Mouse (Mus musculus): ENCODE results near the gene Mgat3. TPM values are rescaled to one million over a fixed set of nuclear protein-coding genes. Genes with fewer than 3 reads are reported as not detected.

Gene Mgat3
- polyA plus RNA-seq, 1 experiment from 2014 or later, result 16.3 TPM

- H3K4me1 ChIP-seq, result peaks cover 14% of the 10 kb centered on the region
- H3K27me3 ChIP-seq (replicated peaks), result no peaks in the 10 kb centered on the region
- H3K9ac ChIP-seq, result no peak overlapping the region
- WGBS, result 81% methylated on average over 4 of the region's 4 CpGs
- H3K4me3 ChIP-seq, result no peak overlapping the region
- H3K4me2 ChIP-seq, result no peak overlapping the region
- H3K36me3 ChIP-seq (replicated peaks), result no peaks in the 10 kb centered on the region
- no peak for ATAC-seq (replicated peaks)
- no peak overlapping the region for H3K27ac ChIP-seq
- no peaks in the 10 kb centered on the region for H3K9me3 ChIP-seq
Measured at GRCm38 (mm10) chr15:80190075-80190474, 16.6 kb downstream of the Mgat3 start.

GRCm38 (mm10) chr15:80191585-80192245 lies 18.2 kb downstream of the Mgat3 start:
- ATAC-seq (replicated peaks), result no peak
- H3K4me3 ChIP-seq, result no peak overlapping the region
- H3K4me1 ChIP-seq, result peaks cover 12% of the 10 kb centered on the region
- H3K9me3 ChIP-seq, result no peaks in the 10 kb centered on the region
- H3K36me3 ChIP-seq (replicated peaks), result no peaks in the 10 kb centered on the region
- H3K9ac ChIP-seq, result no peak overlapping the region
- no peak overlapping the region for H3K27ac ChIP-seq
- WGBS, result 84% methylated on average over 8 of the region's 8 CpGs
- H3K4me2 ChIP-seq, result no peak overlapping the region
- H3K27me3 ChIP-seq (replicated peaks), result no peaks in the 10 kb centered on the region

- no peaks in the 10 kb centered on the region for H3K36me3 ChIP-seq (replicated peaks)
Measured at GRCm38 (mm10) chr15:80192246-80192585, 18.7 kb downstream of the Mgat3 start.

GRCm38 (mm10) chr15:80192847-80193246 lies 19.3 kb downstream of the Mgat3 start:
- H3K27ac ChIP-seq, result no peak overlapping the region
- H3K4me3 ChIP-seq, result no peak overlapping the region
- no peak overlapping the region for H3K9ac ChIP-seq
- ATAC-seq (replicated peaks), result no peak
- no peak overlapping the region for H3K4me2 ChIP-seq
- WGBS, result 84% methylated on average over 7 of the region's 7 CpGs
- H3K9me3 ChIP-seq, result no peaks in the 10 kb centered on the region
- no peaks in the 10 kb centered on the region for H3K27me3 ChIP-seq (replicated peaks)
- peaks cover 12% of the 10 kb centered on the region for H3K4me1 ChIP-seq
- no peaks in the 10 kb centered on the region for H3K36me3 ChIP-seq (replicated peaks)

More at GRCm38 (mm10) chr15:80192246-80192585, 18.7 kb downstream of the Mgat3 start:
- Histone ChIP-seq H3K9me3 (no peaks in the 10 kb centered on the region), H3K4me2 (no peak overlapping the region), H3K27ac (no peak overlapping the region), H3K27me3 (replicated peaks) (no peaks in the 10 kb centered on the region), H3K4me1 (peaks cover 12% of the 10 kb centered on the region), H3K4me3 (no peak overlapping the region), H3K9ac (no peak overlapping the region)
- 81% methylated on average over 6 of the region's 6 CpGs for WGBS
- ATAC-seq (replicated peaks), result no peak

DNA sequence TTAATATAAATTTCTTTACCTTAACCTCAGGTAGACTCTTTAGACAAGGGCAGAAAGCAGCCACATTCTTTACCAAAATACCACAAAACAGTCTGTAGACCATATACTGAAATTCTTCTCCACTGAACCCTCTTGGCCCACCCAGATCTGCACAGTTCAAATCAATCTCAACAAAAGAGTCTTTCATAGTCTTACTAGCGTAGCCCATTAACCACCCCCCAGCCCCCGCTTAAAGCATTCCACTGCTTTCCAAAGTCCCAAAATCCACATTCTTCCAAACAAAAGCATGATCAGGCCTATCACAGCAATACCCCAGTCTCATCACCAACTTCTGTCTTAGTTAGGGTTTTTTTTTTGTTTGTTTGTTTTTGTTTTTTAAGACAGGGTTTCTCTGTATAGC lies 26.0 kb downstream of the Mgat3 start:
- Histone ChIP-seq H3K4me2 (no peak overlapping the region), H3K9me3 (no peaks in the 10 kb centered on the region), H3K27me3 (replicated peaks) (no peaks in the 10 kb centered on the region), H3K9ac (no peak overlapping the region), H3K27ac (no peak overlapping the region), H3K36me3 (replicated peaks) (no peaks in the 10 kb centered on the region), H3K4me3 (no peak overlapping the region), H3K4me1 (no peaks in the 10 kb centered on the region)
- 70% methylated on average over 2 of the region's 2 CpGs for WGBS
- ATAC-seq (replicated peaks), result no peak

GRCm38 (mm10) chr15:80202111-80202775 lies 28.7 kb downstream of the Mgat3 start:
- H3K27me3 ChIP-seq (replicated peaks), result no peaks in the 10 kb centered on the region
- H3K9ac ChIP-seq, result no peak overlapping the region
- H3K27ac ChIP-seq, result no peak overlapping the region
- ATAC-seq (replicated peaks), result no peak
- H3K9me3 ChIP-seq, result no peaks in the 10 kb centered on the region
- no peak overlapping the region for H3K4me3 ChIP-seq
- H3K4me2 ChIP-seq, result no peak overlapping the region
- 87% methylated on average over 6 of the region's 6 CpGs for WGBS
- H3K36me3 ChIP-seq (replicated peaks), result no peaks in the 10 kb centered on the region
- H3K4me1 ChIP-seq, result no peaks in the 10 kb centered on the region

DNA sequence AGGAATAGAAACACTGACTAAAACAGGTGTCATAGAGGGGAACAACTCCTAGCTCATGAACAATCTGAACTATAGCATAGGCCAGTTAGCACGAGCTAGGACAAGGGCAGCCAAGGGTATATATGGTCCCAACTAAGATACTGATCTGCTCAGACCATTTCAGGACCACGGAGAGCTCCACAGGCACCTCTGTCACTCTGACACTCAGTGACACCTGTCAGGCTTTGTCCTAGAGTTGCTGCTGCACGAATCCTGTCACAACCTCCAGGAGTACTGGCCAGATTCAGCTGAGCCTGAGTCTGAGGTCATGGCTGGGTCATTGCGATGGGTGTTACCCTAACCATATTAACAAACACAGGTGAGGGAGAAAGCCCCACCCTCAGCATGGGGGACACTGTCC lies 29.9 kb downstream of the Mgat3 start:
- Histone ChIP-seq H3K27me3 (replicated peaks) (no peaks in the 10 kb centered on the region), H3K27ac (no peak overlapping the region), H3K4me1 (no peaks in the 10 kb centered on the region), H3K36me3 (replicated peaks) (no peaks in the 10 kb centered on the region), H3K9ac (no peak overlapping the region), H3K4me2 (no peak overlapping the region), H3K4me3 (no peak overlapping the region), H3K9me3 (no peaks in the 10 kb centered on the region)
- ATAC-seq (replicated peaks), result no peak
- 38% methylated on average over 4 of the region's 4 CpGs for WGBS

DNA sequence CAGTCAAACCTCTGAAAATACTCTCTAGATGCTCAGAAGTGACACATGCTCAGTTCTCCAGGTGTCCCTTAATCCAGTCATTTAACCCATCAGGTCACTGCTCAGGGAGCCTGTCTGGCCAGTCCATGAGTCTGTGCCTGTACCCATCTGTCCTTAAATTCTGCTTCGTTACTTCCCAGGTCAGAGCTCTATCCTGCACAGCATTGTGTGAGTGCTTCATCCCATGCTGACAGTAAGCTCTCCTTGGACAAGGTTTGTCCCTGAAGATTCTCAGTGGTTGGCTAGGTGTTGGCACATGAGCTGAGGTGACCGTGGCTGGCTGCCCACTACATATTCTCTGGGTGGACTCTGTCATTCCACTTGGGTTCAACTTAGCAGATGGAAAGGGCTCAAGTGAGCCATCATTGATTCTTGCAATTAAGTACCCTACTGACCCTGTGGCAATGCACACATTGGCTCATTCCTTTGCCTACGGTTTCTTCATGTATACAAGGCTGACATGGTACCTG lies 32.6 kb downstream of the Mgat3 start:
- ATAC-seq (replicated peaks), result no peak
- Histone ChIP-seq H3K27ac (no peak overlapping the region), H3K4me1 (no peaks in the 10 kb centered on the region), H3K4me3 (no peak overlapping the region), H3K9ac (no peak overlapping the region), H3K27me3 (replicated peaks) (no peaks in the 10 kb centered on the region), H3K9me3 (no peaks in the 10 kb centered on the region), H3K4me2 (no peak overlapping the region), H3K36me3 (replicated peaks) (peaks cover 3% of the 10 kb centered on the region; the same call in 1 of the 2 replicates)
- 95% methylated on average over 3 of the region's 3 CpGs for WGBS

DNA sequence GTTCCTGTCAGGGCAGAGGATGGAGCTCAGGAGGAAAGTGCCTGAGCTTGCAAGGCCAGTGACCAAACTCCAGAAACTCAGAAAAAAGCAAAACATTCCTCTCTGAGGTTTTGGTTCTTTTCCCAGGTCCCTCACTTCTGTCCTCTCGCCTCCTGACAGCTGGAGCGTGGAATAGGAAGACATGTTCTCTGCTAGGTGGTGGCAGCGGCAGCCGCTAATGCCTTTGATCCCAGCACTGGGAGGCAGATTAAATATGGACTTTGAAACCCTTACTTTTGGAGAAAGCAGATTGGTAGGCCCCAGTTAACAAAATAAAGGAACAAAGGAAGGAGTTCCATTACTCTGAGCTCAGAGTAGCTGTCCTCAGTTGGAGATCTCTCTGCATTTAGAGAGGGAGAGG lies 34.9 kb downstream of the Mgat3 start:
- no peak for ATAC-seq (replicated peaks)
- Histone ChIP-seq H3K9ac (no peak overlapping the region), H3K36me3 (replicated peaks) (peaks cover 12% of the 10 kb centered on the region), H3K27me3 (replicated peaks) (no peaks in the 10 kb centered on the region), H3K4me2 (no peak overlapping the region), H3K4me3 (no peak overlapping the region), H3K27ac (no peak overlapping the region), H3K4me1 (no peaks in the 10 kb centered on the region), H3K9me3 (no peaks in the 10 kb centered on the region)
- 14% methylated on average over 4 of the region's 4 CpGs for WGBS

DNA sequence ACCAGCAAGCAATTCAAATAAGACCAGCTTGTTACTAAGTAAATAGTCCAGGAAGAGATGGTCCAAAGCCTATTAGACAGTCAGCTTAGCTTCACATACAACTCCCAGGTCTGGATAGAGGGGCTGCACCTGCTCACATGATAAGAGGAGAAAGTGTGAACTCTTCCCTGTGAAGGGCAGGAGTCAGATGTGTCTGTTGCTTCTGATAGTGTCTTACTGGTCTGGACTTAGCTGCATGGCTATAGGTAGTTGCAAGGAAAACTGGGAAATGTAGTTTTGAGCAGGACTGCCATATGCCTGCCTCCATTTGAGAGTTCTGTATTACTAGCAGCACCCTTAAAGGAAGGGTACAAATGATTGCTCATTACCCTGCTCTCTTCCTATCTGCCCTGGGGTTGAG lies 40.2 kb downstream of the Mgat3 start:
- Histone ChIP-seq H3K36me3 (replicated peaks) (peaks cover 12% of the 10 kb centered on the region), H3K4me1 (no peaks in the 10 kb centered on the region), H3K9me3 (no peaks in the 10 kb centered on the region), H3K4me3 (no peak overlapping the region), H3K27ac (no peak overlapping the region), H3K27me3 (replicated peaks) (no peaks in the 10 kb centered on the region), H3K9ac (no peak overlapping the region), H3K4me2 (no peak overlapping the region)
- ATAC-seq (replicated peaks), result no peak

DNA sequence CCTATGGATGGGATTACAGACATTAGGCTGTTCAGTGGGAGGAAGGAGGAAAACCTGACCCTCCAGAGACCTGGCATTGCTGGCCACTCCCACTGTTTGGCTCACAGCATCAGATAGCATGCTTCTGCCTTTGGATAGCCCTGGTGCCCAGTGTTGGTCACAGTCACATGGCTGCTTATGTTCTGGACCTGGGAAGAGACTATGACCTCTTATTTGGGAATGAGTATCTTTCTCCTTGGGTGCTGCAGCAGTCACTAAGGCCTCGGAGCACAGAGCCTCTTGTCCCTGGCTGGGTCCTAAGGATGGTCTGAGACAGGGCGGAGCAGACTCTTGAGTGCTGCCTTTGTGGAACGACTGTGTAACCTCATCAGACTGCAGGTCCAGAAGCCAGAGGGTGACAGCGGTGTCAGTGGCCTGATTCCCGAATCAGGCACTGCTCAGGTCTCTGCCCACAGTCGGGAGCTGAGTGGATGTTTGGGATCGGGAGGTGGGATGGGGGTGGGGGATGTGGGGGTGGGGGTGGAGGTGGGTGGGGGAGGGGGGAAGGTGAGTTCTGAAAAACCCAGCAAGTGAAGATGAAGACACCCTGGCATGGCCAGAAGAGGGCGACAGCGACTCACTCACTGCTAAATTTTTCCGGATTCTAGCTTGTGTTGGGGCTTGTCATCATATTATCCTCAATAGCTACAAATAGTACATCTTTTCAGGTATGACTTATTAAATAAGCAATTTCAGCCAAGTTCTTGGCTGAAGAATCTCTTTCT lies 42.4 kb downstream of the Mgat3 start:
- Histone ChIP-seq H3K9me3 (no peaks in the 10 kb centered on the region), H3K9ac (no peak overlapping the region), H3K4me3 (no peak overlapping the region), H3K27ac (no peak overlapping the region), H3K4me2 (no peak overlapping the region), H3K36me3 (replicated peaks) (peaks cover 11% of the 10 kb centered on the region), H3K27me3 (replicated peaks) (no peaks in the 10 kb centered on the region), H3K4me1 (0 out of 2 replicates have a peak, but pooled peaks cover 3% of the 10 kb centered on the region)
- no peak for ATAC-seq (replicated peaks)
- 18% methylated on average over 10 of the region's 10 CpGs for WGBS

GRCm38 (mm10) chr15:80216480-80216820 lies 42.9 kb downstream of the Mgat3 start:
- no peak overlapping the region for H3K27ac ChIP-seq

More at GRCm38 (mm10) chr15:80216480-80216820, 42.9 kb downstream of the Mgat3 start:
- Histone ChIP-seq H3K4me3 (no peak overlapping the region), H3K9ac (no peak overlapping the region), H3K4me1 (0 out of 2 replicates have a peak, but pooled peaks cover 3% of the 10 kb centered on the region), H3K36me3 (replicated peaks) (peaks cover 6% of the 10 kb centered on the region), H3K4me2 (no peak overlapping the region), H3K9me3 (no peaks in the 10 kb centered on the region), H3K27me3 (replicated peaks) (no peaks in the 10 kb centered on the region)
- WGBS, result 68% methylated on average over 9 of the region's 9 CpGs
- ATAC-seq (replicated peaks), result no peak
